Mouse (Mus musculus): ENCODE data around the gene Helt.

DNA sequence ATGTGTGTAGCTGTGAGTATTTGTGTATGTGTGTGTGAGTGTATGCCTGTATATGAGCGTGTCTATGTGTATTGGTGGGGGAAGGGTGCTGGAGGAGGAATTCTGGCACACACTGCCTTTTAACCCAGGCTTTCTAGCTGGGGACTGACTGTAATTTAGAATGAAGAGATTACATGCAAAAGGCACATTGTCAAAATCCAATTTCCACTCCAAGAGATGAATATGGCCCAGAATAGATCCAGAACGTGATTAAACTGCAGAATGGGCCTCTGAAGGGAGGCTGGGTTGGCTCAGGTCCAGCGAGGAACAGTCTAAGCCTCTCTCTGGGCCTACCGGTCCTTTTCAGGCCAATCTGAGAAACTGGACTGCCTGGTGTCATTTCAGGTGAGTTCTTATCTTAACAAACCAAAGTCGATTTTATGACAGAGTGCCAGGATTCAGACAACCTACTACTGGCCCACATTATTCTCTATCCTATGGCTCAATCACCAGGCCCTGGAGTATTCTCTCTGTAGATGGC, 29.3 kb upstream of the Helt start:
- TF ChIP-seq POLR2A (IDR thresholded peaks at IDR 0.05; ENCODE audit: extremely low read depth, insufficient read depth, low read length) (no peak), CTCF (IDR thresholded peaks at IDR 0.05; ENCODE audit: extremely low read depth, insufficient read depth, low read length) (no peak)
